Mouse (Mus musculus) liver, adult 2 months (tissue): ENCODE data around the gene H2afj.

ENCODE experiments used
- CTCF ChIP-seq: fragments of 200-500 bp; IDR thresholded peaks from 2 replicates; pipeline ENCODE4 v1.5.1; 2011; ENCODE audit warnings: low read depth, low read length, control low read depth
- POLR2A ChIP-seq: fragments of 200-500 bp; IDR thresholded peaks from 2 replicates; pipeline ENCODE4 v1.6.1; 2011; ENCODE audit warnings: low read length, control low read depth; ENCODE audit not compliant: insufficient read depth; ENCODE audit errors: extremely low read depth

DNA sequence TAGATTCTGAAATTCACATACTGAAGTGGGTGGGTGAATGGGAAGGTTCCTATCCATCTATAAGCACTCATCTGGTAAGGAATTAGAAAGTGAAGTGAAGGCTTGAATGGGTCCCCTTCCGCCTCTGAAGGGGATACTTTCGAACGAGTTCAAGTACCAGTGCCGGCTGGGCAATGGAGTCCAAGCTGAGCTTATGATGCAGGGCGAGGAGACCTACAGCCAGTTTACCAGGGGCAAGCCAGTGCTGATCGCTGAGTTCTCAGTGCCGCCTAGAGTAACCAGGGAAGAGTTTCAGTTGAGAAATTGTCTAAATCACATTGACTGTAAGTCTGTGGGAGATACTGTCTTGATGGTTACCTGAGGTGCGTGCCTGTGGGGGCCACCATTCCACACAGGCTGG, 7.3 kb upstream of the H2afj start:
- no peak for TF ChIP-seq CTCF
- TF ChIP-seq POLR2A, result no peak
